In the genomic region with DNA sequence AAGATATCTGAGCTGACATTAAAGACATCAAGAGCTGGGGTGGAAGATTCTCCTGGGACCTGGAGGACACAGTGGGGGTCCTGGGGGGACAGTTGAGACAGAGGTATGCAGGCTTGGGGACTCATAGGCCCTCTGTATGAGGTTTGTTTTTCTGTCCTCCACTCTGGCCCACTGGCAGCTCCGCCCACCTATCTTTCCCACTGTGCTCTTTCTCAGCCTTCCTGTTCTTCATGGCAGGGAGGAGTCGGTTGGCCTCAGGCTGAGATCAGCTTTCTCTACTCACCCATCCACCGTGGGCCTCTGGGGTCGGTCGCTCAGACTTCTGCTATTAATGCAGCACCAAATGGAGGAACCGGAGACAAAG, we compare ENCODE assay signal across 10 mouse cellular contexts.
DNase-seq lines count a peak whose midpoint lies in the region; ATAC-seq and TF ChIP-seq lines count a peak whose summit lies in the region.
"Had no signal": no experiment of that assay in that cellular context is flagged by ENCODE, and none has a peak within 500 bp of the region (broad histone marks: within the 10 kb centered on the region; RNA-seq: fewer than 3 reads in every experiment).

No protein-coding gene starts in this region.

- H3K27ac ChIP-seq in kidney, embryonic 15.5 days = peak overlapping the region; percentile 20; the same call in 1 of the 2 replicates
- H3K27ac ChIP-seq in stomach, embryonic 16.5 days (ENCODE audit: low read length) = 0 out of 2 replicates have a peak overlapping the region, but pooled peaks have one; percentile 6
- H3K27ac ChIP-seq in stomach, postnatal 0 days (replicated peaks) = no peak overlapping the region
- H3K27ac ChIP-seq: limb, embryonic 13.5 days had no signal

- no peaks in the 10 kb centered on the region for H3K27me3 ChIP-seq in kidney, embryonic 15.5 days
- H3K27me3 ChIP-seq in stomach, embryonic 16.5 days (ENCODE audit: control insufficient read depth, insufficient read depth, low read length) = no peaks in the 10 kb centered on the region
- no peaks in the 10 kb centered on the region for H3K27me3 ChIP-seq in stomach, postnatal 0 days (ENCODE audit: control insufficient read depth, insufficient read depth, low read length)
- H3K27me3 ChIP-seq: limb, embryonic 13.5 days had no signal

- peaks cover 26% of the 10 kb centered on the region for H3K4me1 ChIP-seq in kidney, embryonic 15.5 days
- H3K4me1 ChIP-seq in stomach, embryonic 16.5 days (ENCODE audit: control insufficient read depth, insufficient read depth, low read length) = peaks cover 19% of the 10 kb centered on the region
- H3K4me1 ChIP-seq in stomach, postnatal 0 days (replicated peaks; ENCODE audit: control insufficient read depth, insufficient read depth) = peaks cover 3% of the 10 kb centered on the region

- TF ChIP-seq EP300 in stomach, postnatal 0 days (optimal IDR thresholded peaks at IDR 0.05) = no peak

- 0 out of 2 replicates have a peak, but pooled peaks have one; percentile 26 for ATAC-seq in kidney, embryonic 15.5 days (replicated peaks; ENCODE audit: low FRiP score)
- no peak for ATAC-seq in stomach, embryonic 16.5 days (ENCODE audit: insufficient read depth, low FRiP score)
- no peak for ATAC-seq in stomach, postnatal 0 days (ENCODE audit: low FRiP score, low TSS enrichment)
- ATAC-seq in granulocyte monocyte progenitor cell, adult 5-6 weeks (replicated peaks; ENCODE audit: poor library complexity, severe bottlenecking) = peak; percentile 25; the same call in 1 of the 2 replicates

- 24% methylated on average over 6 of the region's 6 CpGs for WGBS in kidney, embryonic 15.5 days
- 37% methylated on average over 6 of the region's 6 CpGs for WGBS in stomach, embryonic 16.5 days
- WGBS in stomach, postnatal 0 days = 46% methylated on average over 6 of the region's 6 CpGs

- no peak for TF ChIP-seq CTCF in stomach, postnatal 0 days (IDR thresholded peaks at IDR 0.05; ENCODE audit: low read depth)

- no peaks in the 10 kb centered on the region for H3K36me3 ChIP-seq in kidney, embryonic 15.5 days
- no peaks in the 10 kb centered on the region for H3K36me3 ChIP-seq in stomach, embryonic 16.5 days (ENCODE audit: control insufficient read depth, insufficient read depth, low read length)
- no peaks in the 10 kb centered on the region for H3K36me3 ChIP-seq in stomach, postnatal 0 days (ENCODE audit: control insufficient read depth, insufficient read depth, low read length)
- H3K36me3 ChIP-seq: limb, embryonic 13.5 days had no signal

- H3K9me3 ChIP-seq in kidney, embryonic 15.5 days (replicated peaks) = no peaks in the 10 kb centered on the region
- H3K9me3 ChIP-seq in stomach, embryonic 16.5 days (replicated peaks; ENCODE audit: control insufficient read depth, low read length) = no peaks in the 10 kb centered on the region
- H3K9me3 ChIP-seq in stomach, postnatal 0 days (ENCODE audit: control insufficient read depth, low read length) = no peaks in the 10 kb centered on the region

- no peak overlapping the region for H3K9ac ChIP-seq in kidney, embryonic 15.5 days
- no peak overlapping the region for H3K9ac ChIP-seq in stomach, embryonic 16.5 days (ENCODE audit: low read length)
- no peak overlapping the region for H3K9ac ChIP-seq in stomach, postnatal 0 days (ENCODE audit: low read length)
- H3K9ac ChIP-seq: limb, embryonic 13.5 days had no signal

- H3K4me2 ChIP-seq in kidney, embryonic 15.5 days = no peak overlapping the region
- no peak overlapping the region for H3K4me2 ChIP-seq in stomach, embryonic 16.5 days (ENCODE audit: low read depth, low read length)
- H3K4me2 ChIP-seq in stomach, postnatal 0 days (replicated peaks; ENCODE audit: low read depth) = no peak overlapping the region
- H3K4me2 ChIP-seq: limb, embryonic 13.5 days had no signal

- no peak for DNase-seq in kidney, postnatal 25 days
- no peak for DNase-seq in stomach, postnatal 0 days (ENCODE audit: low spot score)
- DNase-seq in thymus, postnatal 14 days = no peak
- DNase-seq in gastrocnemius, adult 18-20 months (ENCODE audit: low spot score) = no peak
- DNase-seq: cerebellum, adult 18-20 months; lung, adult 2 months had no signal

- H3K4me3 ChIP-seq in kidney, embryonic 15.5 days (replicated peaks) = no peak overlapping the region
- H3K4me3 ChIP-seq in stomach, embryonic 16.5 days (replicated peaks; ENCODE audit: low read length) = no peak overlapping the region
- H3K4me3 ChIP-seq in stomach, postnatal 0 days (ENCODE audit: low read depth, low read length) = no peak overlapping the region
- H3K4me3 ChIP-seq: limb, embryonic 13.5 days had no signal

Comparison
In these comparisons a context has a peak if more than half of its experiments do, and no peak if none do; other contexts are left out.
1. ATAC-seq: peak in kidney, embryonic 15.5 days (single experiment) and granulocyte monocyte progenitor cell, adult 5-6 weeks (single experiment); none in stomach, embryonic 16.5 days (single experiment) and stomach, postnatal 0 days (single experiment).